Mouse (Mus musculus) mouse embryonic stem cell (cell line): ENCODE measurements around the gene Hist2h2ac.
"Not testable (repeated sequence)": the region's sequence is repeated elsewhere in the genome, so short reads cannot be mapped to it uniquely, and the experiment has no call there.

ENCODE experiments used
- in situ Hi-C, 2 experiments: fragments of 300-500 bp; cut with MboI; formaldehyde crosslinking; loops; 1 replicate in 1 of 2; 3 replicates in 1 of 2; pipeline ENCODE4 v1.14.3; 2019 to 2020; ENCODE audit warnings: low sequenced_read_pairs in 2 of 2, low pct_unique_long_range_greater_than_20kb in 1 of 2, mixed read lengths in 1 of 2; ENCODE audit not compliant: unreplicated experiment in 1 of 2

Hist2h2ac gene

DNA sequence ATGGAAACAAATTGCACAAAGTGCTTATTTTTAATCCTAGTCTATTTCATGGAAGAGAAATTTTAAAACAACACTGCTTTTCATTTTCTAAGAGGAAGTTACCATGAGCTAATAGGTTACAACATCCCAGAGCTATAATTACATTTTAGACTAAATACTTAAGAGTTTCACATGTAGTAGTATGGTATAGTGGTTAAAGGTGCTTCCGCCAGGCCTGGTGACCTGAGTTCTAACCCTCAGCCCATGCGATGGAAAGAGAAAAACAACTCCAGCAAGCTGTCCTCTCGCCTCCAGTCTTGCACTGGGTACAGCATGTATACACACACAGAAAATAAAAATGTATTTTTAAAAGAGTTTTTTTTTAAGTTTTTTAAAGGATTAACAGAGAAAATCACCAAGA is 31.1 kb upstream of the Hist2h2ac start:
- in situ Hi-C loops = no loop called here

- in situ Hi-C loops = no loop called here
These were observed 30.2 kb upstream of the Hist2h2ac start for GRCm38 (mm10) chr3:96250890-96251289.

- in situ Hi-C loops = no loop called here
These were observed 28.3 kb upstream of the Hist2h2ac start for GRCm38 (mm10) chr3:96249034-96249345.

GRCm38 (mm10) chr3:96248141-96249033 is 27.7 kb upstream of the Hist2h2ac start:
- in situ Hi-C loops = no loop called here

GRCm38 (mm10) chr3:96247356-96248140 is 26.9 kb upstream of the Hist2h2ac start:
- in situ Hi-C loops = no loop called here

GRCm38 (mm10) chr3:96246427-96246856 is 25.8 kb upstream of the Hist2h2ac start, which contains the start of gene Hist2h3c1:
Gene Hist2h3c1, plus strand, starts transcription at chr3:96246685.
- in situ Hi-C loops = not testable (repeated sequence)

GRCm38 (mm10) chr3:96246018-96246417 is 25.3 kb upstream of the Hist2h2ac start:
- in situ Hi-C loops = not testable (repeated sequence)

DNA sequence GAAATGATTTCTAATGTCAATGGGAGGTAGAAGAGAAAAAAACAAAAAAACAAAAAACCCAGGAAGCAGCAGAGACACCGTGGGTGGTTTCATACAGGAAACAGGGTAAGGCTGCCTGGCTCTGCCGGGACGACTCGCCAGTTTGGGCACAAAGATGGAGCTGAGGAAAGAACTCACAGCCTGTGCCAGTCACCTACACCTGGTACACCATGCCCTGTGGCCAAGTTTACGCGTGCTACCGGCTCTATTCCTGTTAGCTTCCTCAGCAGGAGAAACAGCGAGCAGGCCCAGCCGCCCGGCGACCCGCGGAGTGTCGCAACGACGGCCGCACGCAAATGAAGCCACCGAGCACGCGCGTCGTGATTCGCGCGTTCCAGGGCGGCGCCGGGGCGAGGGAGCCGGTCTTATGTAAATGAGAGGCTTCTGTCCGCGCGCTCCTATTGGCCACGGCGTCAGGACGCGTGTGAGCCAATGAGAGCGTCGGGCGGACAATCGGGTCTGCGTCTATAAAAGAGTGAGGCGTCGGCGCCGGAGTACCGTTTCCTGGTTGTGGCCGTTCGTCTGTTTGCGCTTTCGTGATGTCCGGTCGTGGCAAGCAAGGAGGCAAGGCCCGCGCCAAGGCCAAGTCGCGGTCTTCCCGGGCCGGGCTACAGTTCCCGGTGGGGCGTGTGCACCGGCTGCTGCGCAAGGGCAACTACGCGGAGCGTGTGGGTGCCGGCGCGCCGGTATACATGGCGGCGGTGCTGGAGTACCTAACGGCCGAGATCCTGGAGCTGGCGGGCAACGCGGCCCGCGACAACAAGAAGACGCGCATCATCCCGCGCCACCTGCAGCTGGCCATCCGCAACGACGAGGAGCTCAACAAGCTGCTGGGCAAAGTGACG is 24.6 kb upstream of the Hist2h2ac start, which contains the start of gene Hist2h2aa1:
Gene Hist2h2aa1 (plus strand): TSS at position 495 of the 884 bp plus-strand sequence.
- in situ Hi-C loops = not testable (repeated sequence)

GRCm38 (mm10) chr3:96243921-96244572 is 23.4 kb upstream of the Hist2h2ac start:
- in situ Hi-C loops = no loop called here

- in situ Hi-C loops = no loop called here
These were observed 20.1 kb upstream of the Hist2h2ac start for GRCm38 (mm10) chr3:96240799-96241197.

GRCm38 (mm10) chr3:96239949-96240798 is 19.5 kb upstream of the Hist2h2ac start, which contains the start of gene Hist2h2aa2:
Gene Hist2h2aa2, minus strand, starts transcription at chr3:96240276.
- in situ Hi-C loops = not testable (repeated sequence)

GRCm38 (mm10) chr3:96238954-96239793 is 18.5 kb upstream of the Hist2h2ac start, which contains the start of gene Hist2h3c2:
Gene Hist2h3c2, minus strand, starts transcription at chr3:96239127.
- in situ Hi-C loops = not testable (repeated sequence)

DNA sequence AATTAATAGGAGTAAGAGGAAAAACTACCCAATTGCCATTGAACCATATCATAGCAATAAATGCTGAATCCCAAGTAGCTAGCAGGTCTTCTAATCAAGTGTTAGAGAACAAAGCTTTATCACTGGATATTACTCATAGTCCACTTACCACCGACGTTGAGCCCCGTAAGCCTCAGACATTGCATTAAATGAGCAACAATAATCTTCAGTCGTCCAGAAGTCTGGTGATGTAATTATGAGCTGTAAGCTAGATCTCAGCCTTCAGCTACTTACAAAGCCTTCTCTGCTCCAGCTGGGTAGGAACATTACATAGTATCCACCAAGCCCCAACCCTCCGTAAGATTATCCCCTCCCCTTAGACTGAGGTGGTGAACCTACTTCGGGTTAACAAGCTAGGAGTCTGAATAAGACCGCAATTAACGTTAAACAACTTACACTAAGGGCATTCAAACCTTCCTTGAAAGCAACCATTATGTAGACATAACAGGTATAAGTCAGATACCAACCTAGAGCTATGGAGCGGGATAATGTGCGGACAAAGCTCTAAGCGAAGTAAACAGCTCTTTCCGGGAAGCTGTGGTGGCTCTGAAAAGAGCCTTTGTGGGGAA is 17.3 kb upstream of the Hist2h2ac start:
- in situ Hi-C loops = no loop called here

DNA sequence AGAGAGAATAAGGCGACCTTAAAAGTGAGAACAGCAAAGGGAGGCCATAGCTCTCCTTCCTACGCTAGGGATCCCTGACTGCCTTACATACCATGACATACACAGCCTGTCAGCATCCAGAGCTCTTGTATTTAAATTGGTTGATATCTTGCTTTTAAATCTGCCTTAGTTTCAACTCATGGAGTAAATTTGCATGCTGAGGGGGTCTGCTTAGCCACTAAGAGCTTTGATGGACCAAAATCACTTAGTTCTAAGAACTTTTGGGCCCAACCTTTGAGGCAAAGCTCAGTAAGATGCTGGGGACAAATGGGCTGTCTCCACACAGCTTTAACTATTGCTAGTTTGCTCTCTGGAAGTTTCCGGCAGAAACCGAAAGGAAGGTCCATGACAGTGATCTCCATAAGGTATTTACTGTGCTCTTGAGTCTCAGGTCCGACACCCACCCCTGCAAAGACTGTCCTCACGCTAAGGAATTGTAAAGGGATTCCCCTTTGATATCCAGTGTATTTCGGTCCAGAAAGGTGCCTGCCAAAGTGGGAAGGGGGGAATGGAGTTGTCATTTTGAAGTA is 16.7 kb upstream of the Hist2h2ac start:
- in situ Hi-C loops = no loop called here

GRCm38 (mm10) chr3:96236834-96237334 is 16.2 kb upstream of the Hist2h2ac start:
- in situ Hi-C loops = no loop called here
